Mouse (Mus musculus) embryonic facial prominence, embryonic 12.5 days (tissue): ENCODE results near the gene Ghr. TPM values are rescaled to one million over a fixed set of nuclear protein-coding genes. Genes with fewer than 3 reads are reported as not detected.

Source experiments
- ATAC-seq: fragments of 200-750 bp; cut with Nextera tagmentation; 2 replicates; pipeline ENCODE4 v1.8.0; 2017; ENCODE audit not compliant: insufficient number of reproducible peaks, insufficient read depth, low FRiP score, low TSS enrichment
- H3K27ac ChIP-seq: fragments of 300-500 bp; sonication (generic); 2 replicates; pipeline ENCODE4 v1.5.1; 2016; ENCODE audit warnings: mild to moderate bottlenecking
- H3K27me3 ChIP-seq: fragments of 300-500 bp; sonication (generic); 2 replicates; pipeline ENCODE4 v1.6.1; 2016; ENCODE audit warnings: mild to moderate bottlenecking, moderate library complexity
- H3K36me3 ChIP-seq: fragments of 300-500 bp; sonication (generic); 2 replicates; pipeline ENCODE4 v1.6.1; 2016; ENCODE audit warnings: mild to moderate bottlenecking
- H3K4me1 ChIP-seq: fragments of 300-500 bp; sonication (generic); 2 replicates; pipeline ENCODE4 v1.6.1; 2016
- H3K4me2 ChIP-seq: fragments of 300-500 bp; sonication (generic); replicated peaks from 2 replicates; pipeline ENCODE4 v1.6.1; 2016; ENCODE audit warnings: mild to moderate bottlenecking, moderate library complexity
- H3K4me3 ChIP-seq: fragments of 300-500 bp; sonication (generic); 2 replicates; pipeline ENCODE4 v1.5.1; 2016; ENCODE audit warnings: mild to moderate bottlenecking
- H3K9ac ChIP-seq: fragments of 300-500 bp; sonication (generic); 2 replicates; pipeline ENCODE4 v1.6.1; 2016; ENCODE audit warnings: mild to moderate bottlenecking, moderate library complexity
- H3K9me3 ChIP-seq: fragments of 300-500 bp; sonication (generic); 2 replicates; pipeline ENCODE4 v1.6.1; 2016; ENCODE audit warnings: mild to moderate bottlenecking, moderate library complexity
- WGBS: fragments of 180-500 bp; shearing (Covaris S2); methylation state at CpG from one replicate; pipeline ENCODE4 v1.1.7; 2016; 5-methylcytosine and 5-hydroxymethylcytosine counted together
- polyA plus RNA-seq: library from polyadenylated mRNA; unstranded; fragments of >200 nt; fragmentation: Nextera tagmentation; extraction: Ambion mirVana; gene quantifications from 2 replicates; pipeline ENCODE4 v1.2.1, GENCODE M21; 2016

Gene Ghr
- polyA plus RNA-seq, 1 experiment from 2014 or later, result 44.6 TPM

DNA sequence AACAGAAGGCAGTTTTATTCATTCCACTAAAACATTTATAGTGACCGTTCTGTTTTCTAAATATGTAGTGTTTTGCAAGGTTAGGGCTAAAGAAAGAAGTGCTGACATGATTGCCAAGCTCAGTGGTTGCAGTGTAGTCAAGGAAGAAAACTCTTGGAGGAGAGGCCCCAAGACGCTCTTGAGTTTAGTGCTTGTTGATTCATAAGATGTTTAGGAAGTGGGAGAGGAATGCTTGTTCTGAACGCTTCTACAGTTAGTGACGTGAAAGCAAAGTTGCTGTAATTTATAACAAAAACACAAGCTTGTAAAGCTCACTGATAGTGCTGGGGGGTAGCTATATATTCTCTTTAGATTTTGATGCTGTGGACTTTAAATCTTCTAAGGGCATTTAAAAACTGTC is 174.8 kb downstream of the Ghr start:
- Histone ChIP-seq H3K4me2 (no peak overlapping the region), H3K27me3 (no peaks in the 10 kb centered on the region), H3K36me3 (no peaks in the 10 kb centered on the region), H3K27ac (no peak overlapping the region), H3K4me1 (no peaks in the 10 kb centered on the region), H3K4me3 (no peak overlapping the region), H3K9me3 (no peaks in the 10 kb centered on the region), H3K9ac (no peak overlapping the region)
- no peak for ATAC-seq
- 85% methylated on average over 4 of the region's 4 CpGs for WGBS

- Histone ChIP-seq H3K4me2 (no peak overlapping the region), H3K9me3 (no peaks in the 10 kb centered on the region), H3K36me3 (no peaks in the 10 kb centered on the region), H3K27ac (no peak overlapping the region), H3K27me3 (no peaks in the 10 kb centered on the region), H3K4me3 (no peak overlapping the region), H3K4me1 (peaks cover 20% of the 10 kb centered on the region; the same call in 1 of the 2 replicates), H3K9ac (no peak overlapping the region)
- ATAC-seq, result no peak
Observed at GRCm38 (mm10) chr15:3399196-3399595, 184.1 kb downstream of the Ghr start.

DNA sequence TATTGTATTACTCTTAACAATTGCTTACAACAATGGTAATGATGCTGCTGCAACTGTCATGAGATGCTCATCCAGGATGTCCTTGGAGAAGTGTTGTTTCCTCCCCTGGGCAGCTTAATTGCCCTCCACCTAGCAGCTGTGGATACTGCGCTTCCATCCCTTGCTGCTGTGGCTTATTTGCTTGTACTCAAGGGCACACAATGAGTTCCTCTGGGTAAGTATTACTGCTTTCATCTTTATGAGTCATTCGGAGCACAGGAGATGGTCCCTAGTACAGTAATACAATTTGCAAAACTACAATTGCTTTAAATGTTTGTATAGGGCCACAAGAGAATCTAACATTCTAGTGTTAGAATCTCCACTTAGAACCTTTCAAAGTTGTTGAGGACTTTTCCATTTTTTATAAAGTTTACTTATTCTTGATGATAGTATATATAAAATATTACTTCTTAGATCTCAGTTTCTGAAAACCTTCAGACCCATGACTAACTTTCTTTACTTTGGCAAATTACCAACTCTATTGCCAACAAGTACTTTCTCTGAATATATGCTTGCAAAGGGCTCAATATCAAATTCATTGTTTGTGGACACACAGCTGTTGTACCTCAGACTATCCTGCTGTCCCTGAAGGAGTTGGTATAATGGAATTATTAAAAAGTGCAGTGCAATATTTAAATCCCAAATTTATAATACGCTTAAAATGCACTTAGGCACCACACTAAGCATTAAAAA is 185.8 kb downstream of the Ghr start:
- no peak overlapping the region for H3K9ac ChIP-seq
- H3K4me3 ChIP-seq, result no peak overlapping the region
- H3K27ac ChIP-seq, result no peak overlapping the region
- H3K36me3 ChIP-seq, result no peaks in the 10 kb centered on the region
- H3K4me2 ChIP-seq, result no peak overlapping the region
- no peaks in the 10 kb centered on the region for H3K27me3 ChIP-seq
- H3K4me1 ChIP-seq, result peaks cover 20% of the 10 kb centered on the region; the same call in 1 of the 2 replicates
- no peak for ATAC-seq
- 80% methylated on average over 3 of the region's 3 CpGs for WGBS
- no peaks in the 10 kb centered on the region for H3K9me3 ChIP-seq

DNA sequence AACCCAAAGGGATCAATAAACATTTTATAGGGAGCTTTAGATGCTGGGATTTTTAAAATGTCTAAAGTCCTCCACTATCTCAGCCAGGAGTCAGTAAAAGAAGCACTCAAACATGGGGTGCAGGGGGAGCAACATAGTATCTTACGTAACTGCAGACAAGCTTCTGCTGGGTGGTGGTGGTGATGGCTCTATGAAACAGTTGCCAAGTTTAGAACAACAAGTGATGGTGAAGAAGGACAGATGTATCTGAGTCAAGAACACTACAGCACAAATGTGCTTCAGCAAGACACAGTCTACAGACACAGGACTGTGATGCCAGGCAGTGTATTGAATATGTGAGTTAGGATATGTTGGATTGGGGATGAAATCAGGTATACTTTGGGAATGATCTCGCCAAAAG is 187.1 kb downstream of the Ghr start:
- 85% methylated on average over 2 of the region's 2 CpGs for WGBS
- no peaks in the 10 kb centered on the region for H3K9me3 ChIP-seq
- no peak overlapping the region for H3K4me2 ChIP-seq
- H3K36me3 ChIP-seq, result no peaks in the 10 kb centered on the region
- H3K4me3 ChIP-seq, result no peak overlapping the region
- ATAC-seq, result no peak
- H3K4me1 ChIP-seq, result peaks cover 18% of the 10 kb centered on the region; the same call in 1 of the 2 replicates
- no peaks in the 10 kb centered on the region for H3K27me3 ChIP-seq
- H3K9ac ChIP-seq, result no peak overlapping the region
- no peak overlapping the region for H3K27ac ChIP-seq

- H3K36me3 ChIP-seq, result no peaks in the 10 kb centered on the region
- H3K27ac ChIP-seq, result no peak overlapping the region
- ATAC-seq, result no peak
- H3K4me3 ChIP-seq, result no peak overlapping the region
- H3K4me2 ChIP-seq, result no peak overlapping the region
- no peaks in the 10 kb centered on the region for H3K27me3 ChIP-seq
- no peaks in the 10 kb centered on the region for H3K9me3 ChIP-seq
- WGBS, result 79% methylated on average over 3 of the region's 3 CpGs
- H3K9ac ChIP-seq, result no peak overlapping the region
- peaks cover 17% of the 10 kb centered on the region; the same call in 1 of the 2 replicates for H3K4me1 ChIP-seq
Observed at GRCm38 (mm10) chr15:3395700-3396099, 187.6 kb downstream of the Ghr start.

DNA sequence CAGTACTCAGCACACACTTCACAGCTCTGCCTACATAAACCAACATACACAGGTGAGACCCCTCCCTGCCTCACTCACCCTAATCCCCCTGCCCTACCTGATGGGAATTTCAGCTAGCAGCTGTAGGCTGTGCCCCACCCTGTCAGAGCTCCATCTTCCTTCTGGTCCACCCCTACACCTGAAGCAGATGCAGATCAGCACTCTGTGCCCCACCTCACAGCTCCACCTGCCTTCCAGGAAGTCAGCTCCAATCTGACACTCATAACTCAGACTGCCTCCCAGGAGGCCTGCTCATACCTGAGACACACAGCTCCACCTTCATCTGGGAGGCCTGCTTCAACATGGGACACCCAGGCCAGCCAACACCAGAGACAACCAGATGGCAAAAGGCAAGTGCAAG is 192.6 kb downstream of the Ghr start:
- Histone ChIP-seq H3K4me3 (no peak overlapping the region), H3K9me3 (no peaks in the 10 kb centered on the region), H3K9ac (no peak overlapping the region), H3K36me3 (no peaks in the 10 kb centered on the region), H3K4me2 (no peak overlapping the region), H3K4me1 (peaks cover 3% of the 10 kb centered on the region; the same call in 1 of the 2 replicates), H3K27me3 (no peaks in the 10 kb centered on the region), H3K27ac (no peak overlapping the region)
- no peak for ATAC-seq

DNA sequence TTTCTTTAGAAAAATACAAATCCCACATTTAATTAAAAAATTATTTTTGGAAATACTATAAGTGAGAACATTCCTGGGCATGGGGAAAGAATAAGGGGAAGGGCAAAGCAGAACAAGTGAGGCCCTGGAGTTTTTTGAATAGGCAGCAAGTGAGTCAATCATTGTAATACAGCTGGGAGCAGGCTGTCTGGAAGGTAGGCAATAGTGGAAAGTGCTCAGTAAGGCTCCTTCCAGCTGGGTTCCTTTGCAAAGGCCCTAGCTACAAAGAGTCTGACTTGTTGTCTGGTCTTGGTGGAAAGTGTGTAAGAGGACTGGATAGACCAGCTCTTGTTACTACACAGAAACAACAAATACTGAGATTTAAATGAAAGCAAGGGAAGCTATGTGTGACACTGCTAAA is 194.3 kb downstream of the Ghr start:
- Histone ChIP-seq H3K36me3 (no peaks in the 10 kb centered on the region), H3K9me3 (no peaks in the 10 kb centered on the region), H3K27ac (peak overlapping the region; percentile 70), H3K27me3 (no peaks in the 10 kb centered on the region), H3K9ac (no peak overlapping the region), H3K4me2 (no peak overlapping the region), H3K4me3 (no peak overlapping the region), H3K4me1 (peaks cover 3% of the 10 kb centered on the region; the same call in 1 of the 2 replicates)
- ATAC-seq, result no peak

GRCm38 (mm10) chr15:3388485-3388884 is 194.8 kb downstream of the Ghr start:
- Histone ChIP-seq H3K4me2 (no peak overlapping the region), H3K27ac (0 out of 2 replicates have a peak overlapping the region, but pooled peaks have one; percentile 70), H3K27me3 (no peaks in the 10 kb centered on the region), H3K9me3 (no peaks in the 10 kb centered on the region), H3K9ac (no peak overlapping the region), H3K36me3 (no peaks in the 10 kb centered on the region), H3K4me3 (no peak overlapping the region), H3K4me1 (peaks cover 3% of the 10 kb centered on the region; the same call in 1 of the 2 replicates)
- ATAC-seq, result no peak
- WGBS, result 28% methylated on average over 2 of the region's 2 CpGs

DNA sequence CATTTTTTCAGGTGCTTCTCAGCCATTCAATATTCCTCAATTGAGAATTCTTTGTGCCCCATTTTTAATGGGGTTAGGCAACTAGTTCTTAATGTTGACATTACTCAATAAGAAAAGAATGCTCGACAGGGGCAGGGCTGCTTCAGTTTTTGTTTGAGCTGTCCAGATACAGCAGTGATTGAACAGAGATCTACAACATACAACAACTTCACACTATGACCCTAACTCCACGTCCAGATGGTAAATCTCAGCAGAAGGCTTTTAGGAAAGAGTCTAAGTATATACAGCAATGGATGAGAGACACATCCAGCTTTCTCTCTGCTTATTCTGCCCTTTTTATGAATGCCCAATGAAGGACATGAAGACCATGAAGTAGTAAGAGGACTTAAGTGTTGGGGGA is 199.5 kb downstream of the Ghr start:
- no peak overlapping the region for H3K4me2 ChIP-seq
- no peaks in the 10 kb centered on the region for H3K9me3 ChIP-seq
- no peak overlapping the region for H3K9ac ChIP-seq
- WGBS, result 60% methylated on average over 2 of the region's 2 CpGs
- ATAC-seq, result no peak
- no peaks in the 10 kb centered on the region for H3K27me3 ChIP-seq
- no peak overlapping the region for H3K4me3 ChIP-seq
- no peak overlapping the region for H3K27ac ChIP-seq
- no peaks in the 10 kb centered on the region for H3K36me3 ChIP-seq
- H3K4me1 ChIP-seq, result no peaks in the 10 kb centered on the region

GRCm38 (mm10) chr15:3381413-3381812 is 201.9 kb downstream of the Ghr start:
- 59% methylated on average over 6 of the region's 6 CpGs for WGBS
- no peaks in the 10 kb centered on the region for H3K9me3 ChIP-seq
- no peak overlapping the region for H3K4me3 ChIP-seq
- H3K4me1 ChIP-seq, result no peaks in the 10 kb centered on the region
- H3K27me3 ChIP-seq, result no peaks in the 10 kb centered on the region
- ATAC-seq, result no peak
- no peak overlapping the region for H3K27ac ChIP-seq
- H3K36me3 ChIP-seq, result no peaks in the 10 kb centered on the region
- H3K4me2 ChIP-seq, result no peak overlapping the region
- no peak overlapping the region for H3K9ac ChIP-seq

GRCm38 (mm10) chr15:3368261-3368832 is 214.9 kb downstream of the Ghr start:
- WGBS, result 47% methylated on average over 2 of the region's 2 CpGs
- Histone ChIP-seq H3K36me3 (no peaks in the 10 kb centered on the region), H3K4me3 (no peak overlapping the region), H3K4me2 (no peak overlapping the region), H3K27me3 (no peaks in the 10 kb centered on the region), H3K4me1 (no peaks in the 10 kb centered on the region), H3K9ac (no peak overlapping the region), H3K27ac (no peak overlapping the region), H3K9me3 (peaks cover 13% of the 10 kb centered on the region)
- no peak for ATAC-seq

GRCm38 (mm10) chr15:3356073-3356766 is 227.1 kb downstream of the Ghr start:
- H3K4me1 ChIP-seq, result no peaks in the 10 kb centered on the region
- peak overlapping the region; percentile 26 for H3K4me2 ChIP-seq
- no peaks in the 10 kb centered on the region for H3K36me3 ChIP-seq
- H3K4me3 ChIP-seq, result no peak overlapping the region
- no peak for ATAC-seq
- no peaks in the 10 kb centered on the region for H3K9me3 ChIP-seq
- 55% methylated on average over 4 of the region's 4 CpGs for WGBS
- no peak overlapping the region for H3K9ac ChIP-seq
- H3K27ac ChIP-seq, result no peak overlapping the region
- no peaks in the 10 kb centered on the region for H3K27me3 ChIP-seq
